Mouse (Mus musculus): ENCODE results near the gene Celf2. TPM values are rescaled to one million over a fixed set of nuclear protein-coding genes. Genes with fewer than 3 reads are reported as not detected.

Gene Celf2
- total RNA-seq, 1 experiment from 2014 or later = 180 TPM

GRCm38 (mm10) chr2:6569040-6569542 lies 940.3 kb downstream of the Celf2 start:
- ATAC-seq (replicated peaks in 1 of 2; ENCODE audit: insufficient read depth in 1 of 2, low FRiP score in 2 of 2, low TSS enrichment in 1 of 2, low read depth in 1 of 2, poor library complexity in 2 of 2, severe bottlenecking in 2 of 2) = no peak

GRCm38 (mm10) chr2:6565175-6565574 lies 944.2 kb downstream of the Celf2 start:
- ATAC-seq (replicated peaks in 1 of 2; ENCODE audit: insufficient read depth in 1 of 2, low FRiP score in 2 of 2, low TSS enrichment in 1 of 2, low read depth in 1 of 2, poor library complexity in 2 of 2, severe bottlenecking in 2 of 2) = no peak

- ATAC-seq (replicated peaks in 1 of 2; ENCODE audit: insufficient read depth in 1 of 2, low FRiP score in 2 of 2, low TSS enrichment in 1 of 2, low read depth in 1 of 2, poor library complexity in 2 of 2, severe bottlenecking in 2 of 2) = no peak
Observed at GRCm38 (mm10) chr2:6561337-6561736, 948.0 kb downstream of the Celf2 start.

- ATAC-seq (replicated peaks in 1 of 2; ENCODE audit: insufficient read depth in 1 of 2, low FRiP score in 2 of 2, low TSS enrichment in 1 of 2, low read depth in 1 of 2, poor library complexity in 2 of 2, severe bottlenecking in 2 of 2) = no peak
Observed at GRCm38 (mm10) chr2:6560802-6561201, 948.6 kb downstream of the Celf2 start.

- ATAC-seq (replicated peaks in 1 of 2; ENCODE audit: insufficient read depth in 1 of 2, low FRiP score in 2 of 2, low TSS enrichment in 1 of 2, low read depth in 1 of 2, poor library complexity in 2 of 2, severe bottlenecking in 2 of 2) = no peak
Observed at GRCm38 (mm10) chr2:6559581-6559980, 949.8 kb downstream of the Celf2 start.

GRCm38 (mm10) chr2:6558303-6559254 lies 950.8 kb downstream of the Celf2 start:
- ATAC-seq (replicated peaks in 1 of 2; ENCODE audit: insufficient read depth in 1 of 2, low FRiP score in 2 of 2, low TSS enrichment in 1 of 2, low read depth in 1 of 2, poor library complexity in 2 of 2, severe bottlenecking in 2 of 2) = no peak

- ATAC-seq (replicated peaks in 1 of 2; ENCODE audit: insufficient read depth in 1 of 2, low FRiP score in 2 of 2, low TSS enrichment in 1 of 2, low read depth in 1 of 2, poor library complexity in 2 of 2, severe bottlenecking in 2 of 2) = no peak
Observed at GRCm38 (mm10) chr2:6557749-6558148, 951.6 kb downstream of the Celf2 start.

- ATAC-seq (replicated peaks in 1 of 2; ENCODE audit: insufficient read depth in 1 of 2, low FRiP score in 2 of 2, low TSS enrichment in 1 of 2, low read depth in 1 of 2, poor library complexity in 2 of 2, severe bottlenecking in 2 of 2) = no peak
Observed at GRCm38 (mm10) chr2:6556913-6557312, 952.5 kb downstream of the Celf2 start.

- ATAC-seq (replicated peaks in 1 of 2; ENCODE audit: insufficient read depth in 1 of 2, low FRiP score in 2 of 2, low TSS enrichment in 1 of 2, low read depth in 1 of 2, poor library complexity in 2 of 2, severe bottlenecking in 2 of 2) = no peak
Observed at GRCm38 (mm10) chr2:6553656-6554055, 955.7 kb downstream of the Celf2 start.

- no peak for ATAC-seq (replicated peaks in 1 of 2; ENCODE audit: insufficient read depth in 1 of 2, low FRiP score in 2 of 2, low TSS enrichment in 1 of 2, low read depth in 1 of 2, poor library complexity in 2 of 2, severe bottlenecking in 2 of 2)
Observed at GRCm38 (mm10) chr2:6549251-6549650, 960.1 kb downstream of the Celf2 start.

- ATAC-seq (replicated peaks in 1 of 2; ENCODE audit: insufficient read depth in 1 of 2, low FRiP score in 2 of 2, low TSS enrichment in 1 of 2, low read depth in 1 of 2, poor library complexity in 2 of 2, severe bottlenecking in 2 of 2) = no peak
Observed at GRCm38 (mm10) chr2:6547139-6547664, 962.2 kb downstream of the Celf2 start.

- ATAC-seq (replicated peaks in 1 of 2; ENCODE audit: insufficient read depth in 1 of 2, low FRiP score in 2 of 2, low TSS enrichment in 1 of 2, low read depth in 1 of 2, poor library complexity in 2 of 2, severe bottlenecking in 2 of 2) = 0 out of 4 replicates have a peak, but pooled peaks of 1 of the 2 experiments have one; percentile 40
Observed at GRCm38 (mm10) chr2:6546462-6547138, 962.8 kb downstream of the Celf2 start.

GRCm38 (mm10) chr2:6545127-6545931 lies 964.0 kb downstream of the Celf2 start:
- no peak for ATAC-seq (replicated peaks in 1 of 2; ENCODE audit: insufficient read depth in 1 of 2, low FRiP score in 2 of 2, low TSS enrichment in 1 of 2, low read depth in 1 of 2, poor library complexity in 2 of 2, severe bottlenecking in 2 of 2)

- ATAC-seq (replicated peaks in 1 of 2; ENCODE audit: insufficient read depth in 1 of 2, low FRiP score in 2 of 2, low TSS enrichment in 1 of 2, low read depth in 1 of 2, poor library complexity in 2 of 2, severe bottlenecking in 2 of 2) = no peak
Observed at GRCm38 (mm10) chr2:6543650-6544049, 965.7 kb downstream of the Celf2 start.

GRCm38 (mm10) chr2:6542556-6543180 lies 966.7 kb downstream of the Celf2 start:
- ATAC-seq (replicated peaks in 1 of 2; ENCODE audit: insufficient read depth in 1 of 2, low FRiP score in 2 of 2, low TSS enrichment in 1 of 2, low read depth in 1 of 2, poor library complexity in 2 of 2, severe bottlenecking in 2 of 2) = peak; percentile 35 to 37; a peak in 3 of 4 replicates

GRCm38 (mm10) chr2:6540825-6541224 lies 968.5 kb downstream of the Celf2 start:
- no peak for ATAC-seq (replicated peaks in 1 of 2; ENCODE audit: insufficient read depth in 1 of 2, low FRiP score in 2 of 2, low TSS enrichment in 1 of 2, low read depth in 1 of 2, poor library complexity in 2 of 2, severe bottlenecking in 2 of 2)

- no peak for ATAC-seq (replicated peaks in 1 of 2; ENCODE audit: insufficient read depth in 1 of 2, low FRiP score in 2 of 2, low TSS enrichment in 1 of 2, low read depth in 1 of 2, poor library complexity in 2 of 2, severe bottlenecking in 2 of 2)
Observed at GRCm38 (mm10) chr2:6540092-6540491, 969.3 kb downstream of the Celf2 start.
